Mouse (Mus musculus) megakaryocyte, embryonic 14.5 days (primary cell): ENCODE measurements around the gene Adam12. TPM values are rescaled to one million over a fixed set of nuclear protein-coding genes. Genes with fewer than 3 reads are reported as not detected.

Experiments
- H3K27me3 ChIP-seq: replicated peaks from 2 replicates; pipeline ENCODE3; 2012; ENCODE audit warnings: inconsistent platforms
- H3K36me3 ChIP-seq: replicated peaks from 2 replicates; pipeline ENCODE3; 2012; ENCODE audit warnings: low read length, inconsistent platforms, mixed read lengths
- H3K4me1 ChIP-seq: 2 replicates; pipeline ENCODE4 v1.6.1; 2012; ENCODE audit warnings: inconsistent platforms
- H3K4me3 ChIP-seq: replicated peaks from 2 replicates; pipeline ENCODE3; 2012; ENCODE audit warnings: moderate library complexity, mild to moderate bottlenecking, inconsistent platforms
- H3K9me3 ChIP-seq: 2 replicates; pipeline ENCODE4 v1.6.1; 2012; ENCODE audit warnings: inconsistent platforms
- FLI1 ChIP-seq: IDR thresholded peaks from 2 replicates; pipeline ENCODE4 v1.6.1; 2012; ENCODE audit warnings: low read length, inconsistent platforms, mixed read lengths
- GATA1 ChIP-seq: IDR thresholded peaks from 3 replicates; pipeline ENCODE4 v1.6.1; 2012; ENCODE audit warnings: mixed read lengths, low read length, inconsistent platforms, borderline replicate concordance
- polyA plus RNA-seq: library from polyadenylated mRNA; stranded (reverse); fragments of >175 nt; gene quantifications from 2 replicates; pipeline ENCODE4 v1.2.3, GENCODE M21; 2012; ENCODE audit warnings: low replicate concordance; ENCODE audit not compliant: insufficient read depth

The Adam12 gene
- not detected in 2 replicates for polyA plus RNA-seq

- Histone ChIP-seq H3K9me3 (no peaks in the 10 kb centered on the region), H3K36me3 (no peaks in the 10 kb centered on the region), H3K4me3 (no peak within 1 kb of the TSS), H3K4me1 (no peaks in the 10 kb centered on the region), H3K27me3 (peaks cover 9% of the 10 kb centered on the region)
- TF ChIP-seq GATA1 (no peak), FLI1 (no peak)
Observed at GRCm38 (mm10) chr7:134231378-134232346, at the start of gene Adam12. Gene Adam12 (minus strand): TSS chr7:134232146.

GRCm38 (mm10) chr7:134272956-134273355, 41.0 kb upstream of the Adam12 start:
- Histone ChIP-seq H3K9me3 (no peaks in the 10 kb centered on the region), H3K4me3 (no peak overlapping the region)
- TF ChIP-seq GATA1 (no peak), FLI1 (no peak)

GRCm38 (mm10) chr7:134272421-134272820, 40.5 kb upstream of the Adam12 start:
- Histone ChIP-seq H3K4me1 (no peaks in the 10 kb centered on the region), H3K4me3 (no peak overlapping the region), H3K9me3 (no peaks in the 10 kb centered on the region), H3K27me3 (no peaks in the 10 kb centered on the region), H3K36me3 (no peaks in the 10 kb centered on the region)
- TF ChIP-seq GATA1 (no peak), FLI1 (no peak)

More at GRCm38 (mm10) chr7:134272956-134273355, 41.0 kb upstream of the Adam12 start:
- no peaks in the 10 kb centered on the region for H3K36me3 ChIP-seq
- H3K4me1 ChIP-seq = no peaks in the 10 kb centered on the region
- H3K27me3 ChIP-seq = no peaks in the 10 kb centered on the region

- TF ChIP-seq GATA1 (no peak), FLI1 (no peak)
- no peak overlapping the region for H3K4me3 ChIP-seq
- H3K27me3 ChIP-seq = no peaks in the 10 kb centered on the region
- no peaks in the 10 kb centered on the region for H3K36me3 ChIP-seq
- H3K4me1 ChIP-seq = peaks cover 7% of the 10 kb centered on the region
- H3K9me3 ChIP-seq = no peaks in the 10 kb centered on the region
Observed at GRCm38 (mm10) chr7:134265783-134266182, 33.8 kb upstream of the Adam12 start.

GRCm38 (mm10) chr7:134263146-134263906, 31.4 kb upstream of the Adam12 start:
- TF ChIP-seq FLI1 = no peak
- no peak for TF ChIP-seq GATA1
- peaks cover 7% of the 10 kb centered on the region for H3K4me1 ChIP-seq
- H3K9me3 ChIP-seq = no peaks in the 10 kb centered on the region
- no peaks in the 10 kb centered on the region for H3K36me3 ChIP-seq
- H3K27me3 ChIP-seq = peaks cover 1% of the 10 kb centered on the region
- no peak overlapping the region for H3K4me3 ChIP-seq

- peaks cover 2% of the 10 kb centered on the region for H3K27me3 ChIP-seq
- H3K36me3 ChIP-seq = no peaks in the 10 kb centered on the region
- peak overlapping the region; percentile 46 for H3K4me3 ChIP-seq
- peaks cover 7% of the 10 kb centered on the region for H3K4me1 ChIP-seq
- H3K9me3 ChIP-seq = no peaks in the 10 kb centered on the region
- TF ChIP-seq GATA1 (no peak), FLI1 (no peak)
Observed at GRCm38 (mm10) chr7:134261003-134261701, 29.2 kb upstream of the Adam12 start.

- H3K36me3 ChIP-seq = no peaks in the 10 kb centered on the region
- no peaks in the 10 kb centered on the region for H3K9me3 ChIP-seq
- TF ChIP-seq FLI1 = no peak
- TF ChIP-seq GATA1 = no peak
- no peak overlapping the region for H3K4me3 ChIP-seq
- H3K4me1 ChIP-seq = no peaks in the 10 kb centered on the region
- H3K27me3 ChIP-seq = no peaks in the 10 kb centered on the region
Observed at GRCm38 (mm10) chr7:134250273-134250870, 18.4 kb upstream of the Adam12 start.

GRCm38 (mm10) chr7:134248041-134248440, 16.1 kb upstream of the Adam12 start:
- Histone ChIP-seq H3K9me3 (peaks cover 3% of the 10 kb centered on the region), H3K27me3 (no peaks in the 10 kb centered on the region), H3K4me1 (no peaks in the 10 kb centered on the region), H3K4me3 (no peak overlapping the region), H3K36me3 (no peaks in the 10 kb centered on the region)
- TF ChIP-seq FLI1 (no peak), GATA1 (no peak)

- peaks cover 11% of the 10 kb centered on the region for H3K9me3 ChIP-seq
- no peaks in the 10 kb centered on the region for H3K27me3 ChIP-seq
- H3K36me3 ChIP-seq = no peaks in the 10 kb centered on the region
- no peaks in the 10 kb centered on the region for H3K4me1 ChIP-seq
- TF ChIP-seq FLI1 (no peak), GATA1 (no peak)
- H3K4me3 ChIP-seq = no peak overlapping the region
Observed at GRCm38 (mm10) chr7:134246624-134247023, 14.7 kb upstream of the Adam12 start.
